Mouse (Mus musculus): ENCODE results near the gene Ppp3r1. TPM values are rescaled to one million over a fixed set of nuclear protein-coding genes. Genes with fewer than 3 reads are reported as not detected.
"Not testable (repeated sequence)": the region's sequence is repeated elsewhere in the genome, so short reads cannot be mapped to it uniquely, and the experiment has no call there.

Gene Ppp3r1
- polyA plus RNA-seq, 1 experiment from 2014 or later = 84.6 TPM

GRCm38 (mm10) chr11:17221126-17221525 is 62.1 kb downstream of the Ppp3r1 start:
- ATAC-seq (ENCODE audit: low FRiP score, low TSS enrichment) = no peak
- 97% methylated on average over 8 of the region's 8 CpGs for WGBS
- no peaks in the 10 kb centered on the region for H3K4me1 ChIP-seq (ENCODE audit: insufficient read depth, low read length)
- H3K4me3 ChIP-seq (ENCODE audit: low read length) = no peak overlapping the region
- peaks cover 4% of the 10 kb centered on the region; the same call in 1 of the 2 replicates for H3K36me3 ChIP-seq (ENCODE audit: insufficient read depth, low read length)
- H3K27me3 ChIP-seq (ENCODE audit: insufficient read depth, low read length) = no peaks in the 10 kb centered on the region
- H3K27ac ChIP-seq (ENCODE audit: low read length) = no peak overlapping the region
- no peak overlapping the region for H3K9ac ChIP-seq (replicated peaks; ENCODE audit: low read length)
- no peaks in the 10 kb centered on the region for H3K9me3 ChIP-seq (ENCODE audit: low read length)
- H3K4me2 ChIP-seq (replicated peaks; ENCODE audit: low read depth, low read length) = no peak overlapping the region

- Histone ChIP-seq H3K36me3 (ENCODE audit: insufficient read depth, low read length) (peaks cover 21% of the 10 kb centered on the region), H3K9ac (replicated peaks; ENCODE audit: low read length) (no peak overlapping the region), H3K4me1 (ENCODE audit: insufficient read depth, low read length) (no peaks in the 10 kb centered on the region), H3K4me3 (ENCODE audit: low read length) (no peak overlapping the region), H3K27ac (ENCODE audit: low read length) (no peak overlapping the region), H3K27me3 (ENCODE audit: insufficient read depth, low read length) (no peaks in the 10 kb centered on the region), H3K9me3 (ENCODE audit: low read length) (no peaks in the 10 kb centered on the region), H3K4me2 (replicated peaks; ENCODE audit: low read depth, low read length) (no peak overlapping the region)
- 70% methylated on average over 5 of the region's 5 CpGs for WGBS
- no peak for ATAC-seq (ENCODE audit: low FRiP score, low TSS enrichment)
Observed at GRCm38 (mm10) chr11:17232792-17233191, 73.7 kb downstream of the Ppp3r1 start.

- H3K9ac ChIP-seq (replicated peaks; ENCODE audit: low read length) = no peak overlapping the region
- no peaks in the 10 kb centered on the region for H3K4me1 ChIP-seq (ENCODE audit: insufficient read depth, low read length)
Observed at GRCm38 (mm10) chr11:17236449-17237037, 77.5 kb downstream of the Ppp3r1 start.

GRCm38 (mm10) chr11:17238598-17238997 is 79.5 kb downstream of the Ppp3r1 start:
- not testable (repeated sequence) for H3K27ac ChIP-seq (ENCODE audit: low read length); H3K27me3 ChIP-seq (ENCODE audit: insufficient read depth, low read length); H3K36me3 ChIP-seq (ENCODE audit: insufficient read depth, low read length); H3K4me3 ChIP-seq (ENCODE audit: low read length); H3K4me1 ChIP-seq (ENCODE audit: insufficient read depth, low read length); H3K4me2 ChIP-seq (replicated peaks; ENCODE audit: low read depth, low read length); ATAC-seq (ENCODE audit: low FRiP score, low TSS enrichment); H3K9ac ChIP-seq (replicated peaks; ENCODE audit: low read length); H3K9me3 ChIP-seq (ENCODE audit: low read length)
- 90% methylated on average over 5 of the region's 5 CpGs for WGBS

More at GRCm38 (mm10) chr11:17236449-17237037, 77.5 kb downstream of the Ppp3r1 start:
- no peak for ATAC-seq (ENCODE audit: low FRiP score, low TSS enrichment)
- Histone ChIP-seq H3K4me3 (ENCODE audit: low read length) (no peak overlapping the region), H3K9me3 (ENCODE audit: low read length) (no peaks in the 10 kb centered on the region), H3K36me3 (ENCODE audit: insufficient read depth, low read length) (peaks cover 15% of the 10 kb centered on the region), H3K27ac (ENCODE audit: low read length) (no peak overlapping the region), H3K27me3 (ENCODE audit: insufficient read depth, low read length) (no peaks in the 10 kb centered on the region), H3K4me2 (replicated peaks; ENCODE audit: low read depth, low read length) (no peak overlapping the region)
- WGBS = 75% methylated on average over 5 of the region's 5 CpGs

GRCm38 (mm10) chr11:17248715-17249114 is 89.7 kb downstream of the Ppp3r1 start:
- Histone ChIP-seq H3K4me2 (replicated peaks; ENCODE audit: low read depth, low read length) (no peak overlapping the region), H3K27ac (ENCODE audit: low read length) (no peak overlapping the region), H3K27me3 (ENCODE audit: insufficient read depth, low read length) (no peaks in the 10 kb centered on the region), H3K4me1 (ENCODE audit: insufficient read depth, low read length) (no peaks in the 10 kb centered on the region), H3K4me3 (ENCODE audit: low read length) (no peak overlapping the region), H3K36me3 (ENCODE audit: insufficient read depth, low read length) (no peaks in the 10 kb centered on the region), H3K9me3 (ENCODE audit: low read length) (no peaks in the 10 kb centered on the region), H3K9ac (replicated peaks; ENCODE audit: low read length) (no peak overlapping the region)
- no peak for ATAC-seq (ENCODE audit: low FRiP score, low TSS enrichment)

Other genes with a start within 250 kb of the Ppp3r1 start
- gene Fbxo48, start 207.9 kb upstream of the Ppp3r1 start, polyA plus RNA-seq (2015; fragmentation: Nextera tagmentation; extraction: Ambion mirVana) = 1.1 and 1.6 TPM in 2 replicates
- 31.4 and 32.4 TPM in 2 replicates for gene Cnrip1, start 107.7 kb upstream of the Ppp3r1 start, polyA plus RNA-seq (2015; fragmentation: Nextera tagmentation; extraction: Ambion mirVana)
- gene Plek, start 106.9 kb upstream of the Ppp3r1 start, polyA plus RNA-seq (2015; fragmentation: Nextera tagmentation; extraction: Ambion mirVana) = 1.6 TPM in 2 replicates
- 27.6 and 30.0 TPM in 2 replicates for gene Wdr92, start 22.8 kb downstream of the Ppp3r1 start, polyA plus RNA-seq (2015; fragmentation: Nextera tagmentation; extraction: Ambion mirVana)
- 65.7 and 68.4 TPM in 2 replicates for gene Pno1, start 52.3 kb downstream of the Ppp3r1 start, polyA plus RNA-seq (2015; fragmentation: Nextera tagmentation; extraction: Ambion mirVana)
- 90.2 and 98.0 TPM in 2 replicates for gene C1d, start 98.3 kb downstream of the Ppp3r1 start, polyA plus RNA-seq (2015; fragmentation: Nextera tagmentation; extraction: Ambion mirVana)